Mouse (Mus musculus) limb, embryonic 11.5 days (tissue): ENCODE measurements at regions not wholly inside any gene's neighbourhood (a gene's known extent, or its start where the extent isn't known, plus 50 kb on each side); places are given as distances from the start of the nearest gene placed in this dataset. TPM values are rescaled to one million over a fixed set of nuclear protein-coding genes. Genes with fewer than 3 reads are reported as not detected.

Experiments used
- ATAC-seq: fragments of 200-750 bp; cut with Nextera tagmentation; 2 replicates; pipeline ENCODE4 v1.8.0; 2017; ENCODE audit warnings: low read depth; ENCODE audit not compliant: insufficient number of reproducible peaks, low FRiP score, low TSS enrichment
- DNase-seq: peaks from one replicate; pipeline ENCODE4 v3.0.0-alpha.2; 2015; ENCODE audit warnings: low spot score
- H3K27ac ChIP-seq: fragments of 300-500 bp; sonication (generic); replicated peaks from 2 replicates; pipeline ENCODE4 v1.5.1; 2014; ENCODE audit warnings: low read depth, mild to moderate bottlenecking, low read length
- H3K27me3 ChIP-seq: fragments of 300-500 bp; sonication (generic); 2 replicates; pipeline ENCODE4 v1.6.1; 2014; ENCODE audit warnings: mild to moderate bottlenecking, low read length, mixed read lengths; ENCODE audit not compliant: control insufficient read depth, insufficient read depth
- H3K36me3 ChIP-seq: fragments of 300-500 bp; sonication (generic); 2 replicates; pipeline ENCODE4 v1.6.1; 2014; ENCODE audit warnings: mild to moderate bottlenecking, low read length, moderate library complexity, mixed read lengths; ENCODE audit not compliant: control insufficient read depth, insufficient read depth
- H3K4me1 ChIP-seq: fragments of 300-500 bp; sonication (generic); 2 replicates; pipeline ENCODE4 v1.6.1; 2014; ENCODE audit warnings: low read length, mixed read lengths; ENCODE audit not compliant: control insufficient read depth, insufficient read depth
- H3K4me2 ChIP-seq: fragments of 300-500 bp; sonication (generic); 2 replicates; pipeline ENCODE4 v1.6.1; 2014; ENCODE audit warnings: low read depth, mild to moderate bottlenecking, moderate library complexity; ENCODE audit not compliant: severe bottlenecking
- H3K4me3 ChIP-seq: fragments of 300-500 bp; sonication (generic); 2 replicates; pipeline ENCODE4 v1.5.1; 2014; ENCODE audit warnings: low read depth, low read length
- H3K9ac ChIP-seq: fragments of 300-500 bp; sonication (generic); 2 replicates; pipeline ENCODE4 v1.6.1; 2014; ENCODE audit warnings: mild to moderate bottlenecking, low read length
- H3K9me3 ChIP-seq: fragments of 300-500 bp; sonication (generic); 2 replicates; pipeline ENCODE4 v1.6.1; 2016; ENCODE audit warnings: low read length; ENCODE audit not compliant: control insufficient read depth
- WGBS: fragments of 180-500 bp; shearing (Covaris S2); extraction: QIAGEN DNeasy Blood & Tissue Kit; methylation state at CpG from one replicate; pipeline ENCODE4 v1.1.7; 2014; 5-methylcytosine and 5-hydroxymethylcytosine counted together
- microRNA-seq: library from miRNA; unstranded; fragments of <30 nt; microRNA quantifications from one replicate; pipeline ENCODE4, GENCODE M21; 2016

GRCm38 (mm10) chr11:21036161-21036916 is 54.8 kb upstream of the Peli1 start:
- H3K9me3 ChIP-seq: no peaks in the 10 kb centered on the region
- 79% methylated on average over 7 of the region's 7 CpGs for WGBS
- H3K4me1 ChIP-seq: peaks cover 6% of the 10 kb centered on the region
- ATAC-seq (no peak), DNase-seq (no peak)
- no peaks in the 10 kb centered on the region for H3K27me3 ChIP-seq
- no peak overlapping the region for H3K4me3 ChIP-seq
- H3K36me3 ChIP-seq: no peaks in the 10 kb centered on the region
- no peak overlapping the region for H3K27ac ChIP-seq
- H3K9ac ChIP-seq: no peak overlapping the region
- H3K4me2 ChIP-seq: no peak overlapping the region

GRCm38 (mm10) chr11:21037267-21037906 is 53.7 kb upstream of the Peli1 start:
- DNase-seq (no peak), ATAC-seq (no peak)
- Histone ChIP-seq H3K4me2 (no peak overlapping the region), H3K27ac (no peak overlapping the region), H3K27me3 (no peaks in the 10 kb centered on the region), H3K4me3 (no peak overlapping the region), H3K9ac (no peak overlapping the region), H3K9me3 (no peaks in the 10 kb centered on the region), H3K36me3 (no peaks in the 10 kb centered on the region), H3K4me1 (peaks cover 6% of the 10 kb centered on the region)
- WGBS: 89% methylated on average over 6 of the region's 6 CpGs

- WGBS: 83% methylated on average over 5 of the region's 5 CpGs
- no peak for DNase-seq
- Histone ChIP-seq H3K9me3 (no peaks in the 10 kb centered on the region), H3K4me3 (no peak overlapping the region), H3K36me3 (no peaks in the 10 kb centered on the region), H3K4me1 (no peaks in the 10 kb centered on the region), H3K9ac (no peak overlapping the region), H3K4me2 (no peak overlapping the region), H3K27ac (no peak overlapping the region), H3K27me3 (no peaks in the 10 kb centered on the region)
- ATAC-seq: no peak
Observed at GRCm38 (mm10) chr11:21041201-21041600, 49.9 kb upstream of the Peli1 start.

Small RNA genes lying in the stretch of these regions (microRNA-seq; reads per million reads assigned to microRNA genes)
- gene Gm23681: not detected
